22 mouse cellular contexts compared by ENCODE assay signal in the genomic region with DNA sequence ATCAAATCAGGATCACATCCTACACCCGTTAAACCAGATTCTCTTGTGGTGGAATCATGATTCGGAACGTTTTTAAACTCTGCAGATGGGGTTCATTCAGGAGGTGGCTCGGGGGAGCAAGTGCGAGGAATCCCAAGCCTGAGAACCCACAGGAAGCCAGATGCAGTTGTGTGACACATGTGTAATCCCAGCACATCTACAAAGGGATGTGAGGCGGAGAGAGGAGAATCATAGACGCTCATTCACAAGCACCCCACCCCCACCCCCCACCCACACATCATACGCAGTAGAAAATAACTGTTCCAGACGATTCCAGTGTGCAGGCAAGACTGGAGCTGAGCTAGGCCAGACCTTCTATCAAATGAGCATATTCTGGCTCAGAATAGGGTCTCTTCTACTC. TPM values are rescaled to one million over a fixed set of nuclear protein-coding genes. Genes with fewer than 3 reads are reported as not detected.
A peak's percentile ranks its signal among the peaks of the same experiment; 100 is the strongest.
DNase-seq lines count a peak whose midpoint lies in the region; ATAC-seq and TF ChIP-seq lines count a peak whose summit lies in the region.
"Had no signal": no experiment of that assay in that cellular context is flagged by ENCODE, and none has a peak within 500 bp of the region (broad histone marks: within the 10 kb centered on the region; RNA-seq: fewer than 3 reads in every experiment).

No protein-coding gene starts in this region.

- no peak overlapping the region for H3K27ac ChIP-seq in forebrain, postnatal 0 days (ENCODE audit: low read depth, low read length)
- no peak overlapping the region for H3K27ac ChIP-seq in forebrain, embryonic 12.5 days
- H3K27ac ChIP-seq: heart, embryonic 10.5 days; hindbrain, embryonic 12.5 days had no signal

- H3K27me3 ChIP-seq in forebrain, postnatal 0 days (ENCODE audit: insufficient read depth, low read length), result no peaks in the 10 kb centered on the region
- H3K27me3 ChIP-seq in forebrain, embryonic 12.5 days, result no peaks in the 10 kb centered on the region
- H3K27me3 ChIP-seq: hindbrain, embryonic 12.5 days had no signal

- no peaks in the 10 kb centered on the region for H3K4me1 ChIP-seq in forebrain, postnatal 0 days (ENCODE audit: insufficient read depth)
- H3K4me1 ChIP-seq in forebrain, embryonic 12.5 days, result no peaks in the 10 kb centered on the region
- H3K4me1 ChIP-seq: hindbrain, embryonic 12.5 days had no signal

- H3K4me3 ChIP-seq in forebrain, postnatal 0 days (ENCODE audit: low read depth, low read length), result no peak overlapping the region
- no peak overlapping the region for H3K4me3 ChIP-seq in forebrain, embryonic 12.5 days (replicated peaks)
- H3K4me3 ChIP-seq: heart, embryonic 10.5 days; hindbrain, embryonic 12.5 days had no signal

- peak; percentile 68 for ATAC-seq in forebrain, postnatal 0 days
- no peak for ATAC-seq in forebrain, embryonic 12.5 days (ENCODE audit: low FRiP score)
- ATAC-seq: forebrain, embryonic 14.5 days; hindbrain, embryonic 16.5 days had no signal

- no peak overlapping the region for H3K4me2 ChIP-seq in forebrain, postnatal 0 days (ENCODE audit: low read depth)
- H3K4me2 ChIP-seq in forebrain, embryonic 12.5 days, result no peak overlapping the region
- H3K4me2 ChIP-seq: hindbrain, embryonic 12.5 days had no signal

- H3K36me3 ChIP-seq in forebrain, postnatal 0 days (ENCODE audit: insufficient read depth), result no peaks in the 10 kb centered on the region
- H3K36me3 ChIP-seq in forebrain, embryonic 12.5 days (replicated peaks), result no peaks in the 10 kb centered on the region
- H3K36me3 ChIP-seq: hindbrain, embryonic 12.5 days had no signal

- DNase-seq in forebrain, postnatal 0 days, result no peak
- peak; percentile 25 for DNase-seq in left cerebral cortex, adult 11 months (ENCODE audit: low spot score)
- no peak for DNase-seq in left cerebral cortex, postnatal 10 days (ENCODE audit: extremely low spot score in 1 of 2, low spot score in 2 of 2)
- DNase-seq in right cerebral cortex, adult 18-20 months, result peak; percentile 49
- DNase-seq in right cerebral cortex, postnatal 14 days, result no peak
- peak; percentile 62 for DNase-seq in telencephalon, adult 2 months (ENCODE audit: low read depth, low spot score)
- DNase-seq: adrenal gland, postnatal 10 days; cerebellum, adult 11-12 months; cerebellum, adult 9-10 months; cerebellum, postnatal 25 days; gastrocnemius, postnatal 36 days; heart, adult 18-20 months; heart, postnatal 10 days; heart, postnatal 4 days had no signal

- WGBS in forebrain, postnatal 0 days, result 81% methylated on average over 9 of the region's 9 CpGs
- 84% methylated on average over 9 of the region's 9 CpGs for WGBS in forebrain, embryonic 12.5 days

- no peaks in the 10 kb centered on the region for H3K9me3 ChIP-seq in forebrain, postnatal 0 days (ENCODE audit: low read length)
- no peaks in the 10 kb centered on the region for H3K9me3 ChIP-seq in forebrain, embryonic 12.5 days
- H3K9me3 ChIP-seq: heart, embryonic 10.5 days; hindbrain, embryonic 12.5 days had no signal

- intact Hi-C loops in left cerebral cortex, postnatal 10 days (cut with DNase I), result no loop called here

- H3K9ac ChIP-seq in forebrain, postnatal 0 days, result no peak overlapping the region
- no peak overlapping the region for H3K9ac ChIP-seq in forebrain, embryonic 12.5 days
- H3K9ac ChIP-seq: hindbrain, embryonic 12.5 days had no signal

- no peak for TF ChIP-seq CTCF in forebrain, postnatal 0 days (IDR thresholded peaks at IDR 0.05; ENCODE audit: low read depth)

RNA-seq across cellular contexts. Expression of gene Npffr1, which starts 31.7 kb away (rescaled TPM):
- 2.8 and 3.7 TPM in 2 replicates for total RNA-seq in forebrain, postnatal 0 days (2014; rRNA removed)
- 1.3 and 2.2 TPM in 2 replicates for polyA plus RNA-seq in forebrain, postnatal 0 days (2015; fragmentation: Nextera tagmentation; extraction: Ambion mirVana)
- polyA plus RNA-seq in forebrain, embryonic 12.5 days (2016; fragmentation: Nextera tagmentation; extraction: Ambion mirVana), result 0.18 and 0.36 TPM in 2 replicates
- 1 to 10 TPM; 1.9 to 2.0 TPM for total RNA-seq in left cerebral cortex, postnatal 10 days (2021)
- total RNA-seq: gastrocnemius, adult 8-10 months; gastrocnemius, postnatal 36 days; MEL had no signal
- polyA plus RNA-seq: C2C12 had no signal

Comparison
In these comparisons a context has a peak if more than half of its experiments do, and no peak if none do; other contexts are left out.
1. DNase-seq: peak in left cerebral cortex, adult 11 months (single experiment), right cerebral cortex, adult 18-20 months (single experiment) and telencephalon, adult 2 months (single experiment); none in forebrain, postnatal 0 days (single experiment), left cerebral cortex, postnatal 10 days (0 of 2) and right cerebral cortex, postnatal 14 days (single experiment).